Mouse (Mus musculus) stomach, postnatal 0 days (tissue): Measurements from ENCODE around the gene Fam173a.

Experiments used
- CTCF ChIP-seq: IDR thresholded peaks from 2 replicates; pipeline ENCODE4 v1.5.1; 2016; ENCODE audit warnings: antibody characterized with exemption, low read depth, mild to moderate bottlenecking, moderate library complexity
- EP300 ChIP-seq: optimal IDR thresholded peaks from 2 replicates; pipeline ENCODE3; 2016; ENCODE audit warnings: antibody characterized with exemption

DNA sequence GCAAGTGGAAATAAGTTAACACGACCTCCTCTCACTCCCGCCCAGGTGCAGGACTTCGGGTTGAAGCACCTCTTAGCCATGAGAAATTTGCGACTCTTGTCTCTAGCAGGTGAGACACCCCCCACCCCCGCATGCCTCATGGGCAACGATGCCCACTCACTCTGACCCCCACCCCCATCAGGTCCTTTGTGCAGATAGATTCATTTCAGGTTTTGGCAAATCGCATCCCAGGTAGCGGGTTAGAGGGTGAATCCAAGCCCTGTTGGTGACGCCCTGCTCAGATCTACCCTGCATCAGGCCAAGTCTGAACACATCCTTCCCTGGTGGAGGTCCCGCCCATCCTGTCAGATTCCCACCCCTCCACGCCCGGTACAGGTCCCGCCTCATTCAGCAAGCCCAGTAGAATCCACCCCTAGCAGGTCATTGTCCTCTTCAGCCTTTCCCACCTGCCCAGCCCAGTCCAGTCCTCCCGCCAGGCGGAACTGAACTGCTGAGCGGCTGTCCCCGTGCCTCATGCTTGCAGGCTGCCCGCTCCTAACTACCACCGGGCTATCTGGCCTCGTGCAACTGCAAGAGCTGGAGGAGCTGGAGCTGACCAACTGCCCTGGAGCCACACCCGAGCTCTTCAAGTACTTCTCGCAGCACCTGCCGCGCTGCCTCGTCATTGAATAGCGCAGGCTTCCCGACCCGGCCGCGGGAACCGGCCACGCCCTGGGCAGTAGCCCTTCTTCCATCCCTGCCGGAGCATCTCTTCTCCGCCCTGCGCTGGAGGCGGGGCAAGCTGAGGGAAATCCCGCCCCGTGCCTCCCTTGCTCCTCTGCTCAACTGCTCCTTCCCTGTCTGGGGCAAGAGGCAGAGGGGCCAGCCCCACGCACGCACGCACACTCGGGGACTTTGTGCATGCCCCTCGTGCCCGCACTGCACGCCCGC lies 26.4 kb upstream of the Fam173a start:
- no peak for TF ChIP-seq CTCF
- TF ChIP-seq EP300: no peak
